Comparison of ENCODE assay signal across 28 mouse cellular contexts in genomic region chr11:23821652-23822051, GRCm38 (mm10). TPM values are rescaled to one million over a fixed set of nuclear protein-coding genes. Genes with fewer than 3 reads are reported as not detected.
A peak's percentile ranks its signal among the peaks of the same experiment; 100 is the strongest.
DNase-seq lines count a peak whose midpoint lies in the region; ATAC-seq lines count a peak whose summit lies in the region.
"Had no signal": no experiment of that assay in that cellular context is flagged by ENCODE, and none has a peak within 500 bp of the region (broad histone marks: within the 10 kb centered on the region; RNA-seq: fewer than 3 reads in every experiment).

No protein-coding gene starts in this region.

- H3K4me3 ChIP-seq in hindbrain, embryonic 13.5 days, result no peak overlapping the region
- H3K4me3 ChIP-seq: forebrain, embryonic 13.5 days; hindbrain, embryonic 15.5 days; kidney, embryonic 15.5 days; neural tube, embryonic 13.5 days had no signal

- 86% methylated on average over 2 of the region's 2 CpGs for WGBS in hindbrain, embryonic 13.5 days

- no peak overlapping the region for H3K9ac ChIP-seq in hindbrain, embryonic 13.5 days
- H3K9ac ChIP-seq: forebrain, embryonic 13.5 days; hindbrain, embryonic 15.5 days; kidney, embryonic 15.5 days; liver, embryonic 14.5 days; lung, embryonic 14.5 days; neural tube, embryonic 13.5 days had no signal

- DNase-seq in 416B (ENCODE audit: low read depth), result peak; percentile 38
- peak; percentile 33 to 48 for DNase-seq in B cell, adult 2 months
- peak; percentile 32 to 33 for DNase-seq in monocyte, adult 2 months (ENCODE audit: low read depth in 1 of 2, low spot score in 2 of 2)
- no peak for DNase-seq in cerebellum, postnatal 10 days
- DNase-seq: adrenal gland, postnatal 25 days; cerebellum, adult 18-20 months; cerebellum, postnatal 25 days; gastrocnemius, postnatal 10 days; heart, postnatal 4 days; kidney, adult 18-20 months; kidney, postnatal 25 days; liver; lung, embryonic 14.5 days; lung, postnatal 14 days; midbrain, embryonic 14.5 days; right cerebral cortex, postnatal 14 days; thymus, adult 18-20 months; thymus, postnatal 25 days had no signal

- peaks cover 3% of the 10 kb centered on the region; the same call in 1 of the 2 replicates for H3K9me3 ChIP-seq in hindbrain, embryonic 13.5 days
- H3K9me3 ChIP-seq: forebrain, embryonic 13.5 days; hindbrain, embryonic 15.5 days; kidney, embryonic 15.5 days had no signal

- no peak overlapping the region for H3K4me2 ChIP-seq in hindbrain, embryonic 13.5 days
- H3K4me2 ChIP-seq: forebrain, embryonic 13.5 days; heart, embryonic 11.5 days; hindbrain, embryonic 15.5 days; kidney, embryonic 15.5 days; lung, embryonic 14.5 days; neural tube, embryonic 13.5 days had no signal

- ATAC-seq in granulocyte monocyte progenitor cell, adult 5-6 weeks (replicated peaks; ENCODE audit: poor library complexity, severe bottlenecking), result peak; percentile 95
- no peak for ATAC-seq in hindbrain, embryonic 13.5 days (ENCODE audit: low FRiP score)
- no peak for ATAC-seq in inflammation-experienced regulatory T-cells, adult 6 months
- ATAC-seq: forebrain, embryonic 13.5 days had no signal

- no peaks in the 10 kb centered on the region for H3K36me3 ChIP-seq in hindbrain, embryonic 13.5 days
- H3K36me3 ChIP-seq: hindbrain, embryonic 15.5 days; kidney, embryonic 15.5 days; neural tube, embryonic 13.5 days had no signal

- no peaks in the 10 kb centered on the region for H3K27me3 ChIP-seq in hindbrain, embryonic 13.5 days
- H3K27me3 ChIP-seq: forebrain, embryonic 13.5 days; hindbrain, embryonic 15.5 days; kidney, embryonic 15.5 days; neural tube, embryonic 13.5 days had no signal

- H3K27ac ChIP-seq in hindbrain, embryonic 13.5 days, result no peak overlapping the region
- H3K27ac ChIP-seq: forebrain, embryonic 13.5 days; hindbrain, embryonic 15.5 days; kidney, embryonic 15.5 days; liver, embryonic 14.5 days; neural tube, embryonic 13.5 days; stomach, postnatal 0 days had no signal

- no peaks in the 10 kb centered on the region for H3K4me1 ChIP-seq in hindbrain, embryonic 13.5 days (replicated peaks)
- H3K4me1 ChIP-seq: forebrain, embryonic 13.5 days; hindbrain, embryonic 15.5 days; kidney, embryonic 15.5 days; neural tube, embryonic 13.5 days had no signal

RNA-seq across cellular contexts. Expression of gene Rel, which starts 50.9 kb away (rescaled TPM):
- 15.1 and 18.5 TPM in 2 replicates for total RNA-seq in granulocyte monocyte progenitor cell, adult 5-6 weeks (2014; fragmentation: Nextera tagmentation)
- total RNA-seq in granulocyte monocyte progenitor cell, adult 5-6 weeks (2017), result 9.8 and 10.0 TPM in 2 replicates
- 0.43 and 0.54 TPM in 2 replicates for polyA plus RNA-seq in hindbrain, embryonic 13.5 days (2015; fragmentation: Nextera tagmentation; extraction: Ambion mirVana)
- 10 to 100 TPM; 19.6 to 33.6 (median 22.1) TPM for polyA plus RNA-seq in inflammation-experienced regulatory T-cells, adult 6 months (2017; shearing (Covaris generic))

Comparison
In these comparisons a context has a peak if more than half of its experiments do, and no peak if none do; other contexts are left out.
1. DNase-seq: peak in 416B (single experiment), B cell, adult 2 months (2 of 2) and monocyte, adult 2 months (2 of 2); none in cerebellum, postnatal 10 days (0 of 2).
2. RNA of gene Rel, which starts 50.9 kb away (polyA plus RNA-seq): 19.6 to 33.6 TPM in inflammation-experienced regulatory T-cells, adult 6 months; 0.43 to 0.54 TPM in hindbrain, embryonic 13.5 days; every median in the first group is over 10 times any median in the second.